Mouse (Mus musculus) left cerebral cortex, postnatal 4 days (tissue): ENCODE measurements around the gene Tmem52. TPM values are rescaled to one million over a fixed set of nuclear protein-coding genes. Genes with fewer than 3 reads are reported as not detected.
"Not testable (repeated sequence)": the region's sequence is repeated elsewhere in the genome, so short reads cannot be mapped to it uniquely, and the experiment has no call there.

Experiments
- DNase-seq: peaks from one replicate; pipeline ENCODE4 v3.0.0-alpha.2; 2022
- intact Hi-C: fragments of 180-260 bp; cut with DNase I; formaldehyde crosslinking; loops from one replicate; pipeline ENCODE4 v1.15.1; 2025
- total RNA-seq, 2 experiments: library from RNA; stranded (reverse); gene quantifications; 2 replicates each; pipeline ENCODE4 v1.2.3; 2021

Gene Tmem52
- total RNA-seq, 2 experiments from 2014 or later = not detected

GRCm38 (mm10) chr4:155470997-155471396 is 2.1 kb downstream of the Tmem52 start:
- intact Hi-C loops = no loop called here
- DNase-seq = no peak

DNA sequence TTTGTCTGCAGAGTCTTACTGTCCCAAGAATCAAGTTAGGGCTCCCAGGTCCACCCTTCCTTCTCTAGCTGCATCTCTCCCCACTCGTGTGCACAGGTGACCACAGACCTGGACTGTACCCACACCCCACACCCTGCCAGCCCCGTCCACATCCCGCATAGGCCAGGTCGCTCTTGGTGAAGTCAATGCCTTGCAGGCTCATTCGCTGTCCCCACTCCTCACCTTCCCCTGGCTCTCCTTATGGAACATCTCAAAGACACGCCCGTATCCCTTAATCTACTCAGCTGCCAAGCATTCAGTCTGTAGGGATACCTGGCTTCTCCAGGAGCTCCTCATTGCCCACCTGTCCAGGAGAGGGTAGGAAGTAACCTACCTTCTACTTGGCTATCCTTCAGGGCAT is 2.5 kb downstream of the Tmem52 start:
- intact Hi-C loops = no loop called here
- no peak for DNase-seq

GRCm38 (mm10) chr4:155472716-155473290 is 3.9 kb downstream of the Tmem52 start:
- DNase-seq = peak; percentile 45

DNA sequence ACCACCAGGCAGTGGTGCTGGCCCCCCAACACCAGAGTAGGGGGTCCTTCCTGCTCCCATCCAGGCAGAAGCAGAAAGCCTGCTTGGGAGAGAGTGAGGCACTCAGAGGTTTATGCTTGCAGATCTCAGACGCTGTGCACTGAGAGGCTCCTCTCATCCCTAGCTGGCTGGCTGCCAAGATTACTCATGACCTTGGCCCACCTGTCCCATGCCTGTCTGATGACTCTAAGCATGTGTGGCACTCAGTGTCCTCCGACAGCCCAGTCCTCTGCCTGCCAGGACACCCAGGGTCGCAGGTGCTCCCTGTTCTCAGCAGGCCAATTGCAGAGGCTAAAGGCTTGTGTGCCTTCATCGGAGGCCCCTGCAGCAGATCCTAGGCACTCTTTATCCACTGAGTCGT is 4.4 kb downstream of the Tmem52 start:
- intact Hi-C loops = no loop called here
- peak; percentile 77 for DNase-seq

More at GRCm38 (mm10) chr4:155472716-155473290, 3.9 kb downstream of the Tmem52 start:
- intact Hi-C loops = no loop called here

DNA sequence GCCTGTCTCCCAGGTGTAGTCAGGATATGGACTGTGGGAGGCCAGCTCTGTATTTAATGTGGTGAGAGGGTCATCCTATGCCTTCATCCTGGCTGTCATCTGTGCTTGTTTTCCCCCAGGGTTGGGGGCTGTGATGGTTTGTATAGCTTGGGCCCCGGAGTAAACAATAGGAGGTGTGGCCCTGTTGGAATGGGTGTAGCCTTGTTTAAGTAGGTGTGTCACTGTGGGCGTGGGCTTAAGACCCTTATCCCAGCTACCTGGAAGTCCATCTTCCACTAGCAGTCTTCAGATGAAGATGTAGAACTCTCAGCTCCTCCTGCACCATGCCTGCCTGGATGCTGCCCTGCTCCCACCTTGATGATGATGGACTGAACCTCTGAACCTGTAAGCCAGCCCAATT is 4.9 kb downstream of the Tmem52 start:
- intact Hi-C loops, DNase-seq: not testable (repeated sequence)

- intact Hi-C loops = loop anchor here (2.0 kb wide), 1 partner anchor 99 kb away; no protein-coding TSS in a partner anchor
- DNase-seq = peak; percentile 73
Observed at GRCm38 (mm10) chr4:155481381-155482124, 12.6 kb downstream of the Tmem52 start.

GRCm38 (mm10) chr4:155482125-155482480 is 13.2 kb downstream of the Tmem52 start:
- intact Hi-C loops = no loop called here
- no peak for DNase-seq

GRCm38 (mm10) chr4:155482733-155483540 is 14.0 kb downstream of the Tmem52 start:
- DNase-seq = no peak
- intact Hi-C loops = no loop called here

DNA sequence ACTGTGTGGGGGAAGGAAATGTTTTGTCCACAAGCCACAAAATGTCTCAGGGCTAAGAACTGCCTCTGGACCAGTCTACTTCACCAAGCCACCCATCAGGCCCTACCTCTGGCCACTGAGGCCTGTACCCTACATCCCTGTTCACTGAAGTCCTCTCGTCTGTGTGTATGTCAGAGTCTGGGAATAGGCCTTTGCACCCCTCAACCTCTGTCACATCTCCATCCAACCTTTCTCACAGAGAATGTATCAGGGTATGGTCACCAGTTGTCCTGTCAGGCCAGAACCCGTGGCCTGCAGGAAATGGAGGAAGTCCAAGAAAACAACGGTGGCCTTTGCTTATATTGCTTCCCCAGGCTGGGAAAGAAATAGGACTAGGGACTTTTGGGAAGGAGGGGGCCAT is 16.6 kb downstream of the Tmem52 start:
- no peak for DNase-seq
- intact Hi-C loops = no loop called here

- DNase-seq = no peak
- intact Hi-C loops = no loop called here
Observed at GRCm38 (mm10) chr4:155487746-155488145, 18.8 kb downstream of the Tmem52 start.

DNA sequence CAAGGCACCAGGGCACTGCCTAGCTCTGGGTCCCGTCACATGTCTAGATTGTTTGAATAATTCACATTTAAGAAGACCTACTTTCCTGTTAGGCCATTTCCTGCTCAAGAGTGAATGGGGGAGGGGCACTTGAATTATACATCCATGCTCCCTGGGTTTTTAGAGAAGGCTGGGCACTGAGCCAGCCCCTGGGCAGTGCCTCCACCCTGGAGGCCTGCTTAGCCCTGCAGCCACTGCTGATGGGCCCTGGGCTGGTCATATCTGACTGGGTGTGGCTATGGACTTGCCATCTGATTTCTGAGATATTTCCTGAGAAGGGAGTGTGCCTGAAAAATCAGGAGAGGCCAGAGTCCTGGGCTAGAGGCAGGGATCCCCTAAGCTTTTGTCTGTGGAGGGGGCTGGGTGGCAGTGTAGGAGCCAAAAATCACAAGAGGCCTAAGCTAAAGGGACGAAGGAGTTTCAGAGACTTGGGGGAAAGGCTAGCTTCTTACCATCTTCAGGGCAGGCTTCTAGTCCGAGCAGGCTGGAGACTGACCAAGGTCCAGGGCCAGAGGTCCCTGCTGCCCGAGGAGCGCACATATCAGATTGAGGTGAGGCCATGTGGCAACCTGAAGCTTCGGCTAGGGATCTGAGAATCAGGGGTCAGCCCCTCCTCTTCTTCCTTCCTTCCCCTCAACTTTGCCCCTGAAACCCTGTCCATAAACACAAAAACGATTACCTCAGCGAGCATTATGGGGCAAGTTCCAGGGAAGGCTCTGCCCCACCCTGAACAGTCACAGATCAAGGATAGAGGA is 19.5 kb downstream of the Tmem52 start:
- peak; percentile 63 for DNase-seq
- intact Hi-C loops = no loop called here

DNA sequence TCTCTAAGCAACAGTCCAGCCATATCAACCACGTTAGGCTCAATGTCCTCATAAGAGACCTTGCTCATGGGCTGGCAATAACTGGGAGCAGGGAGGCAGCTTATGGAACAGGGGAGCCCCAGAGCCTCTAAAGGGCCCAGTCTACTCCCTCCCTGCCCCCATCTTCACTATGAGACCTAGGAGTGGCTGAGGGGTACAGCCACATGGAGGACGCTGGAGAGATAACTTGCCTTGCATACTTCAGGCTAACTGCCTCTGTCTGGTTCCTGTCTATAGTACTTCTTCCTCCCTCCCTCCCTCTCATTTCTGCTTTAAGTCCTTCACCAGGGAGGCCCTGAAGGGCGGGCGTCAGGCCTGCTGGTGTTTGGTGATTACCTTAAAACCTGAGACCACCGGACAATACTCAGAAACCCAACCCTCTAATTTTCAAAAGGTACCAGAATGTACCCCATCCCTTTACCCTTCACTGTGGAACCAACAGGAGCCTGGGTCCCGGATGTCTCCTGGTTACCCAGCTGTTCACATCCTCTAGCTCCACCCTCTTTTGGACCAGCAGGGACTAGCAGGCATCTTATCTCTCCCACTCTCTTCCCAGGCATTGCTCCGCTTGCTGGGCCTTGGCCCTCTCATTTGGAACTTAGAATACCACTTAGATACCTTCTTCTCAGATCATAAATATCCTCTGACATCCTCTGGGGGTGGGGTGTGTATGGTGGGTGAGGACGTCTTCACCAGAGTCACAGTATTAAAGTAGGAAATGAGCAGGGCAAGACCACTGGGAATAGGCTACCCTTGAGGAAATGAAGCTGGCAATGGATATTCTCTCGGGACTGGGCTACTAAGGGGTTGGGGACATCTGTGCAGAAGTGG is 20.4 kb downstream of the Tmem52 start:
- DNase-seq = no peak
- intact Hi-C loops = no loop called here

DNA sequence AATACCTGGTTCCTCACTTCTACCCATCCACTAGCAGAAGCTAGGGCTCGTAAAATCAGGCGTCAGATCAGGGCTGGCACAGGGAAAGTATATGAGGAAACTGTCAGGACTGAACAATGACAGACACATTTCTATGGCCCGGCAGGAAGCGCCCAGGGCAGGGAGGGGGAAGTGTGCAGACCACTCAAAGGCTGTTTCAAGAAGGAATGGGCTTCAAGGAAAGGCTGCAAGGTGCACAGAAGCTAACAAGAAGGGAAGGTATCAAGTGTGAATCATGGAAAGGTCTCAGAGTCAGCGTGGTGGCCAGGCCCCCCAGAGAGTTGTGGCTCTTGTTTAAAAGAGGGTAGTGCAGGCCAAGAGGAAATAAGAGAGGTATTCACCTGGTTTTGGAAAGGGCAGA is 21.5 kb downstream of the Tmem52 start:
- intact Hi-C loops = no loop called here
- DNase-seq = no peak

DNA sequence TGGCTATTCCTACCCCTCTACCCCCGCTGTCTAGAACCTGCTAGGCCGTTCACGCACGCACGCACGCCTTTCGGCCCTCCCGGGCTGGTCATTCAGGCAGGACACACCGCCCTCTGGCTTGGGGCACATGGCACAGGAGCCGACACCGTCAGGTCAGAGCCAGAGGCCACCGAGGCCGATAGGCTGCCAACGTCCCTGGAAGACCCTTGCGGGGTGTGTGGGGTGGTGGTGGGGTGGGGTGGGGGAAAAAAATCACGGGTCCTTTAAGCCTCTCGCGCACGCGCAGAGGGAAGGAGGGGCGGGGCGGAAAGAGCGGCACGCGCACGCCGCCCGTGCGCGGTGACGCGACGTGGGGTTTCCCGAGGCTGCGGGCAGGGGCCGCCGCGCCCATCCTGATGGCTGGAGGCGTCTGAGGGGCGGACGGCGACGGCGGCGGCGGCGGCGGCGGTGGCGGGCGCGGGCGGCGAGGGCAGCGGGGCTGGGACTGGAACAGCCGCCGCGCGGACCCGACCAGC is 22.1 kb downstream of the Tmem52 start, which contains the start of gene Gnb1:
Gnb1 (plus strand) TSS at position 372 of the 515 bp plus-strand sequence.
- peak; percentile 97 for DNase-seq
- intact Hi-C loops = no loop called here

DNA sequence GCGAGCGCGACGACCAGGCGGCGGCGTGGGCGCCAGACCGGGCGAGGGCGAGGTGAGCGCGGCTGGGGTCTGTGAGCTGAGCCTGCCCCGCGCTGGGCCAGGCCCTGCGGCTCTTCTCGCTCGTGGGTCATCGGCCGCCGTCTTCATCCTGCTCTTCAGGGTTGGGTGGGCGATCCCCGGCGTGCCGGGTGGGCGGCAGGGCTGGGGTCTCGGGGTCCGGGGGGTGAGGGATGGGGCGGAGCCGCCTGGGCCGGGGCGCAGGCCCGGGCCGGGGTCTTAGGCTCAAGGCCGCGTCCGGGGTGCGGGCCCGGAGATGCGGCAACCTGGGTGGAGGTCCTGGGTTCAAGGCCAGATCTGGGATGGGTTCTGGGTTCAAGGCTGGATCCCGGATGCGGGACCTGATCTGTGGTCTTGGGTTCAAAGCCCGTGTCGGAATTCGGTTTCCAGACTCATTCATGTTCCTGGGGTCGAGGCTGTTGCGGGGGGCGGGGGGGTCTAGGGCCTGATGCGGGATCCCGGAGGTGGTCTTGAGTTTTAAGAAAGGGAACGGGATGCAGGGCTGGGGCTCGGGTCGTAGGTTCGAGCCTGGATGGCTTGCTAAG is 22.7 kb downstream of the Tmem52 start:
- intact Hi-C loops = no loop called here
- no peak for DNase-seq

DNA sequence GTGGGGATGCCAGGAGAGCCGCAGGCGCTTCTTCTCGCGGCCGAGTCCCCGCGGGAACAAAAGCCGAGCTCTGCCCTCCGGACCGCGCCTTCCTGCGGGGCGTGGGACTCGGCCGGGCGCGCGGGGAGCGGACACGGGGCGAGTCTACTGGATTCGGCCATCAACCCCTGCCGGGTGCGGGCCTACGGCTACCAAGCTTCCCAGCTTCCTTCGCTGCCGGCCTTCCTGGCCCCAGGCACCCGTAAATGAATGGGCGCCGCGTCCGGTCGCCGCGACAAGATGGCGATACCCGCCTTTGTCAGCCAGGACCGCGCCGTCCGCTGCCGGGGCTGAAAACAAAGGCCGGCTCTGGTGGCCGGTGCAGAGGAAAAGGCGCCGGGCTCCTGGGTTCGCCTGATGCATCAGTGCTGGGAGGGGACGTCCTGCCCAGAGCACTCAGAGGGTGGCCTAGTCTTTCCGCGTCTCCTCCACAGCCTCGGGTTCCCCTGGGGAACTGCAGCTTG is 23.3 kb downstream of the Tmem52 start:
- intact Hi-C loops = no loop called here
- DNase-seq = peak; percentile 48

- intact Hi-C loops = no loop called here
- DNase-seq = no peak
Observed at GRCm38 (mm10) chr4:155494891-155495290, 26.0 kb downstream of the Tmem52 start.

GRCm38 (mm10) chr4:155497963-155498362 is 29.0 kb downstream of the Tmem52 start:
- intact Hi-C loops = no loop called here
- no peak for DNase-seq

DNA sequence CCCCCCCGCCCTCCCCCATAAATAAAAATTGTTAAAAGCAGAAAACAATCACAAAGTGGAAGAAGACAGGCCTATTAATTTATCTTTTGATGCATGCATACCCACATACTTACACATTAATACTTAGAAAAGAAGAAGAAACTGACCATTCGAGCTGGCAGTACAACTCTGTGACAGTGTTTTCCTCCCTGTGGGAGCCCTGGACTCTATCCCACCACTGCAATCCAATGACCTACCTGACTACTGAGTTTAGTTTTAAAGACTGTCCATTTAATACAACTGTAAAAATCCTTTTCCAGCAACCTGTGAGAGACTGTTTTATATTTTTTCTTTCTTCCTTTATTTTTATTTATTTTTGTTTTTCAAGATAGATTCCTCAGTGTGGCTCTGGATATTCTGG is 32.2 kb downstream of the Tmem52 start:
- DNase-seq = no peak
- intact Hi-C loops = no loop called here
